Mouse (Mus musculus) testis, adult 2 months (tissue): ENCODE measurements around the gene Ramp1. TPM values are rescaled to one million over a fixed set of nuclear protein-coding genes. Genes with fewer than 3 reads are reported as not detected.

ENCODE experiments used
- H3K27ac ChIP-seq: fragments of 200-500 bp; 2 replicates; pipeline ENCODE4 v1.5.1; 2012; ENCODE audit warnings: low read depth, low read length; ENCODE audit not compliant: control insufficient read depth, insufficient read depth
- H3K27me3 ChIP-seq: fragments of 200-500 bp; 2 replicates; pipeline ENCODE4 v1.6.1; 2012; ENCODE audit warnings: mild to moderate bottlenecking, low read length, moderate library complexity; ENCODE audit not compliant: control insufficient read depth, insufficient read depth
- H3K36me3 ChIP-seq: fragments of 200-500 bp; 2 replicates; pipeline ENCODE4 v1.6.1; 2012; ENCODE audit warnings: mild to moderate bottlenecking, low read length; ENCODE audit not compliant: control insufficient read depth, insufficient read depth
- H3K4me1 ChIP-seq: fragments of 200-500 bp; 2 replicates; pipeline ENCODE4 v1.6.1; 2012; ENCODE audit warnings: low read length; ENCODE audit not compliant: control insufficient read depth, insufficient read depth
- H3K4me3 ChIP-seq: fragments of 200-500 bp; 2 replicates; pipeline ENCODE4 v1.5.1; 2012; ENCODE audit warnings: low read depth, mild to moderate bottlenecking, low read length, moderate library complexity, mixed read lengths; ENCODE audit not compliant: control insufficient read depth
- CTCF ChIP-seq: fragments of 200-500 bp; IDR thresholded peaks from 2 replicates; pipeline ENCODE4 v1.5.1; 2012; ENCODE audit warnings: low read depth, mild to moderate bottlenecking, inconsistent platforms, low read length, moderate library complexity; ENCODE audit not compliant: control insufficient read depth, insufficient read depth, insufficient replicate concordance
- POLR2A ChIP-seq: fragments of 200-500 bp; IDR thresholded peaks from 2 replicates; pipeline ENCODE4 v1.6.1; 2012; ENCODE audit warnings: low read depth, mild to moderate bottlenecking, inconsistent platforms, low read length, moderate library complexity; ENCODE audit not compliant: control insufficient read depth
- polyA plus RNA-seq: library from polyadenylated mRNA; depleted of rRNA; stranded (reverse); fragments of >200 nt; gene quantifications from 2 replicates; pipeline ENCODE4 v1.2.3, GENCODE M21; 2012; rRNA removed

Gene Ramp1
- 2.1 and 12.8 TPM in 2 replicates for polyA plus RNA-seq

DNA sequence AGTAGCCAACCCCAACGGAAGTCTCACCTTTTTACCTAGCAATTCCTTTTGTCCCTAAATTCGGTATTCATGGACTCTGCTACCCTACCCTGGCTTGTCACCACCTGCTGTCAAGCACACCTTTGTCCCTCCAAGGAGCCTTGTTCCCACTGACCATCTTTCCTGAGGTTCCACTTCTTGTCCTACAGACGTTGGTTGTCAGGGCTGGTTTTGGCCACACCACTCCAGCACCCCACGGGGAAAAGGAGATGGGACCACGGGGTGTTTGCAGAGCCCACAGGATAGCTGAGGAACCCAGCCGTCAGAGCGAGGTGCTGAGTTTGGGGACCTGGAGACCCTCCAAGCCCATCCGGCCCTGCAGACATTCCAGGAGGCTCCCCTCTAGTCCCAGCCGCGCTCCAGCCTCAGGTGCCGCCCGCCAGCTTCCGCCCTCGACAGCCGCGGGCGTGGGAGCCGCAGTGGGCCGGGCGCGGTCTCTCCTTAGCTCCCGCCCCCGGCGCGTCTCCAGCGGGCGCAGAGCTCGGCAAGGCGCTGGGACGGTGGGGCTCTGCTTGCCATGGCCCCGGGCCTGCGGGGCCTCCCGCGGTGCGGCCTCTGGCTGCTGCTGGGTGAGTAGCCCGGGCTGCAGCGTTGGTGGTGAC is at the start of gene Ramp1:
Gene Ramp1 (plus strand): TSS at position 290 of the 641 bp plus-strand sequence.
- H3K4me3 ChIP-seq: peak within 1 kb of the TSS; percentile 2
- peaks cover 4% of the 10 kb centered on the region for H3K4me1 ChIP-seq
- H3K36me3 ChIP-seq: no peaks in the 10 kb centered on the region
- H3K27me3 ChIP-seq: no peaks in the 10 kb centered on the region
- TF ChIP-seq POLR2A (no peak), CTCF (no peak)
- no peak within 1 kb of the TSS for H3K27ac ChIP-seq

- no peak overlapping the region for H3K27ac ChIP-seq
- no peaks in the 10 kb centered on the region for H3K36me3 ChIP-seq
Observed at GRCm38 (mm10) chr1:91137036-91137435, 42.6 kb upstream of the Ramp1 start.

GRCm38 (mm10) chr1:91144813-91145212 is 34.8 kb upstream of the Ramp1 start, which contains the start of gene Rbm44:
Gene Rbm44, plus strand, starts transcription at chr1:91145089.
- Histone ChIP-seq H3K27me3 (no peaks in the 10 kb centered on the region), H3K4me1 (peaks cover 2% of the 10 kb centered on the region; the same call in 1 of the 2 replicates), H3K4me3 (peak within 1 kb of the TSS; percentile 93), H3K27ac (peak within 1 kb of the TSS; percentile 90), H3K36me3 (no peaks in the 10 kb centered on the region)
- TF ChIP-seq POLR2A: peak; percentile 83
- TF ChIP-seq CTCF: no peak

More at GRCm38 (mm10) chr1:91137036-91137435, 42.6 kb upstream of the Ramp1 start:
- H3K4me1 ChIP-seq: no peaks in the 10 kb centered on the region
- H3K4me3 ChIP-seq: no peak overlapping the region
- TF ChIP-seq POLR2A (no peak), CTCF (no peak)
- no peaks in the 10 kb centered on the region for H3K27me3 ChIP-seq

GRCm38 (mm10) chr1:91151509-91151908 is 28.1 kb upstream of the Ramp1 start:
- TF ChIP-seq POLR2A: no peak
- TF ChIP-seq CTCF: no peak
- H3K4me3 ChIP-seq: no peak overlapping the region

GRCm38 (mm10) chr1:91166798-91167197 is 12.8 kb upstream of the Ramp1 start:
- Histone ChIP-seq H3K36me3 (peaks cover 2% of the 10 kb centered on the region), H3K27ac (no peak overlapping the region), H3K27me3 (no peaks in the 10 kb centered on the region), H3K4me1 (no peaks in the 10 kb centered on the region), H3K4me3 (no peak overlapping the region)
- TF ChIP-seq POLR2A (no peak), CTCF (no peak)

More at GRCm38 (mm10) chr1:91151509-91151908, 28.1 kb upstream of the Ramp1 start:
- Histone ChIP-seq H3K36me3 (no peaks in the 10 kb centered on the region), H3K4me1 (no peaks in the 10 kb centered on the region), H3K27me3 (no peaks in the 10 kb centered on the region), H3K27ac (no peak overlapping the region)

DNA sequence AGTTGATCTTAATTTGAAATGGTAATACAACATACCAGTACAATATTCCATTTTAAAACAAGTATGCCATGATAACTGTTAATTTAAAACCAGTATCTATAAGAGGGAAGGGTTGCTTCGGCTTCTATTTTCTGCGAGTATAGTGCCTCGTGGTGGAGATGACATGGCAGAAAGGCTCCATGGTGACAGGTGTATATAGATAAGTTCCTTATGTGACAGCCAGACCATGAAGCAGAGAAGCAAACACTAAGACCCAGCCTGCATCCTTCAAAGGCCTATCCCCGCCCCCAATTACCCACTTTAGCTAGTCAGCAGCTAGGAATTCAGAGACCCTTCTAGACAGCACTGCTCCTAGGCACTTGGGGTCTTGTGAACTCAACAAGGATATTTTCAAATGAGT is 10.5 kb upstream of the Ramp1 start:
- TF ChIP-seq CTCF (no peak), POLR2A (no peak)
- peaks cover 2% of the 10 kb centered on the region for H3K36me3 ChIP-seq
- H3K27me3 ChIP-seq: no peaks in the 10 kb centered on the region
- no peak overlapping the region for H3K27ac ChIP-seq
- H3K4me3 ChIP-seq: no peak overlapping the region
- H3K4me1 ChIP-seq: no peaks in the 10 kb centered on the region

DNA sequence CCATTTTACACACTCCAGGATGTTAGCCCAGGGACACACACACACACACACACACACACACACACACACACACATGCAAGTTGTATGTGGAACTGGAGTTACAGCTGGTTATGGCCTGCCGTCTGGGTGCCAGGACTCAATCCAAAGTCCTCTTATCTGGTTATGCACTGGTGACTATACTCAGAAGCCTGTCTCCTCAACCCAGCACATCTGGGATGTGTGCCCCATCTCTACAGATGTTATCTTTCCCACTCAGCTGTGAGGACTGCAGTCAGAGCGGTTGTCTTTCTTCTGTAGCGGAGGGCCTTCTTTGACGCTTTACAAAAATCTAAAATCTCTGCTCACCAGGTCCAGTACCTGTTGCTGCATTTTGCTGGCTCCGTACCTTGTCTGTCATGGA is 4.8 kb upstream of the Ramp1 start:
- Histone ChIP-seq H3K27me3 (no peaks in the 10 kb centered on the region), H3K27ac (no peak overlapping the region), H3K4me1 (peaks cover 4% of the 10 kb centered on the region), H3K36me3 (no peaks in the 10 kb centered on the region), H3K4me3 (no peak overlapping the region)
- TF ChIP-seq POLR2A (no peak), CTCF (no peak)
